Mouse (Mus musculus) heart, embryonic 13.5 days (tissue): ENCODE measurements around the gene Resp18. TPM values are rescaled to one million over a fixed set of nuclear protein-coding genes. Genes with fewer than 3 reads are reported as not detected.

Experiments used
- ATAC-seq: fragments of 200-750 bp; cut with Nextera tagmentation; 2 replicates; pipeline ENCODE4 v1.8.0; 2017; ENCODE audit warnings: moderate TSS enrichment; ENCODE audit not compliant: insufficient number of reproducible peaks, low FRiP score, low TSS enrichment; ENCODE audit errors: extremely low read depth
- H3K27ac ChIP-seq: fragments of 300-500 bp; sonication (generic); replicated peaks from 2 replicates; pipeline ENCODE4 v1.5.1; 2015; ENCODE audit warnings: moderate library complexity, mild to moderate bottlenecking, inconsistent platforms
- H3K27me3 ChIP-seq: fragments of 300-500 bp; sonication (generic); replicated peaks from 2 replicates; pipeline ENCODE4 v1.6.1; 2015; ENCODE audit warnings: mild to moderate bottlenecking, inconsistent platforms
- H3K36me3 ChIP-seq: fragments of 300-500 bp; sonication (generic); 2 replicates; pipeline ENCODE4 v1.6.1; 2015; ENCODE audit warnings: mild to moderate bottlenecking, inconsistent platforms
- H3K4me1 ChIP-seq: fragments of 300-500 bp; sonication (generic); 2 replicates; pipeline ENCODE4 v1.6.1; 2015; ENCODE audit warnings: inconsistent platforms
- H3K4me2 ChIP-seq: fragments of 300-500 bp; sonication (generic); 2 replicates; pipeline ENCODE4 v1.6.1; 2015; ENCODE audit warnings: inconsistent platforms, mild to moderate bottlenecking, moderate library complexity
- H3K4me3 ChIP-seq: fragments of 300-500 bp; sonication (generic); 2 replicates; pipeline ENCODE4 v1.5.1; 2015; ENCODE audit warnings: moderate library complexity, mild to moderate bottlenecking, inconsistent platforms
- H3K9ac ChIP-seq: fragments of 300-500 bp; sonication (generic); 2 replicates; pipeline ENCODE4 v1.6.1; 2015; ENCODE audit warnings: inconsistent platforms, mild to moderate bottlenecking, moderate library complexity
- H3K9me3 ChIP-seq: fragments of 300-500 bp; sonication (generic); 2 replicates; pipeline ENCODE4 v1.6.1; 2016; ENCODE audit warnings: inconsistent platforms
- WGBS: fragments of 180-500 bp; shearing (Covaris S2); methylation state at CpG from one replicate; pipeline ENCODE4 v1.1.7; 2015; ENCODE audit warnings: mixed read lengths; 5-methylcytosine and 5-hydroxymethylcytosine counted together
- polyA plus RNA-seq: library from polyadenylated mRNA; unstranded; fragments of >200 nt; fragmentation: Nextera tagmentation; extraction: Ambion mirVana; gene quantifications from 2 replicates; pipeline ENCODE4 v1.2.1, GENCODE M21; 2015

Gene Resp18
- 0.75 TPM in 1 of 2 replicates, not detected in the other for polyA plus RNA-seq

DNA sequence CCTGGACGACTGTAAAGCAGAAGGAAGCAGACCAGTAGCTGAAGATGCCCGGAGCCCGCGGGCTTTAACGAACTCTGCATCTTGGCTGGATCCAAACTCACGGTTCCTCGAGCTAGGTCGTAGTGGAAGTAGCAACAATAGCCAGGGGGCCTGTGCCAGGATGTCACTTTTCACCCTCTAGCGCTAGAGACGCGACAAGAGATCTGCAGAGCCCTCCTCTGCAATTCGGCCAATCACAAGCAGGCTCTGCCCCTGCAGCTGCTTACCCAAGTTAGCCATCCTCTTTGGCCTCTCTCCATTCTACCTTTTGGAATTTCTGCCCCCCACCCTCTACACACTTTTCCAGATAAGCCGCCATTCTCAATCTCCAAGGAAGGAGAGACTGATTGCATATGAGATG is at the start of gene Resp18:
Resp18 (minus strand) TSS at position 188 of the 400 bp plus-strand sequence.
- H3K9ac ChIP-seq: no peak within 1 kb of the TSS
- WGBS: 10% methylated on average over 13 of the region's 13 CpGs
- H3K4me3 ChIP-seq: no peak within 1 kb of the TSS
- H3K4me1 ChIP-seq: no peaks in the 10 kb centered on the region
- H3K4me2 ChIP-seq: no peak within 1 kb of the TSS
- no peaks in the 10 kb centered on the region for H3K36me3 ChIP-seq
- no peak for ATAC-seq
- peaks cover 65% of the 10 kb centered on the region for H3K27me3 ChIP-seq
- no peaks in the 10 kb centered on the region for H3K9me3 ChIP-seq
- no peak within 1 kb of the TSS for H3K27ac ChIP-seq

DNA sequence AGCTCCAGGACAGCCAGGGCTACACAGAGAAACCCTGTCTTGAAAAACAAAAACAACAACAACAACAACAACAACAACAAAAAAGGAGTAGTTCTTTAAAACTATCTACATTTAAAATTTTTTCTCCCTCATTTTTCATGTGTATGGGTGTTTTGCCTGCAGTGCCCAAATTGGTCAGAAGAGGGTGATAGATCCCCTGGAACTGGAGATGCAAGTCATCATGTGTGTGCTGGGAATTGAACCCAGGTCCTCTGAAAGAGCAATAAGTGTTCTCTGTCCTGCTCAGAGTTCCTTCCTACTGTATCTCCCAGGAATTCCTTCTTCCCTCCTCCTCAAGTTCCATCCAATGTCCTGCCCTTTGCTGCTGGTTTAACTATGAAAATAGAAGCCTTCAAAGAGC is 49.2 kb upstream of the Resp18 start:
- H3K36me3 ChIP-seq: no peaks in the 10 kb centered on the region
- H3K4me3 ChIP-seq: no peak overlapping the region
- H3K4me1 ChIP-seq: peaks cover 5% of the 10 kb centered on the region; the same call in 1 of the 2 replicates
- no peaks in the 10 kb centered on the region for H3K9me3 ChIP-seq
- H3K9ac ChIP-seq: no peak overlapping the region
- no peak for ATAC-seq
- H3K27me3 ChIP-seq: no peaks in the 10 kb centered on the region
- no peak overlapping the region for H3K4me2 ChIP-seq
- H3K27ac ChIP-seq: no peak overlapping the region

DNA sequence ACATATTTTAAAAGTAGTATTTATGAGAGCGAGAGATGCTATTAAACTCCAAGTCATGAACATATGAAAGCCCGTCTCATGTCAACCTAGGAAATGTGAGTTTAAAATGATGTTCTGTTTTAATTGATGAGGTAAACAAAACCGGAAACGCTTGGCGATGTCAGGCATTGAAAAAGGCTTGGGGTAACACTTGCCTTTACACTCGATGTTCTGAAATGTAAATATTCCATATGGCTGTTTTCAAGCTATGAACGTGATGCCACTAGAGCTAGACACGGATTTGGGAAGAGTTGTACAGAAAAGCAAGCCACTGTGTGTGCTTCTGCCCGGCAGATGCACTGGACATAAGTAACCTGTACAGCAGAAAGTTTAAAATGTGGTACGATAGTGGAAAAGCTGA is 41.0 kb upstream of the Resp18 start:
- Histone ChIP-seq H3K36me3 (peaks cover 16% of the 10 kb centered on the region), H3K27ac (no peak overlapping the region), H3K9ac (peak overlapping the region; percentile 14; the same call in 1 of the 2 replicates), H3K27me3 (no peaks in the 10 kb centered on the region), H3K4me2 (no peak overlapping the region), H3K4me1 (peaks cover 15% of the 10 kb centered on the region), H3K9me3 (no peaks in the 10 kb centered on the region), H3K4me3 (no peak overlapping the region)
- WGBS: 81% methylated on average over 10 of the region's 10 CpGs
- no peak for ATAC-seq

DNA sequence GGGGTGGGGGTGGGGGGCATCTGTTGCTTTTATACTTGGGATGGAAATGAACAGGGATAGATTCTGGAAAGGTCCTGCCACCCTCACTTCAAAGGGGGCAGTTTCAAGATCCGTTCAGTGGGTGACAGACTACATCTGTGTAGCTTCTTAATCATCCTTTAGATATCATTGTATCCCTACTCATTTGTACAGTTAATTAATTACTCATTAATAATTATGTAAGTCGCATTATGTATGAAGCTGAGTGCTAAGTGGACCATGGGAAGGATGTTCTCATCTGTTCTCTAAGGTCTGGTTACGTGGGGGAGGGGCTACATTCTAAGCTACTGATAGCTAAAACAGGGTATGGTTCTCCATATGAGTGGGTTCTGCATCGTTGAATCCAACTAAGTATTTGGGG is 40.5 kb upstream of the Resp18 start:
- Histone ChIP-seq H3K9ac (no peak overlapping the region), H3K27ac (no peak overlapping the region), H3K27me3 (no peaks in the 10 kb centered on the region), H3K4me3 (no peak overlapping the region), H3K9me3 (no peaks in the 10 kb centered on the region), H3K36me3 (peaks cover 20% of the 10 kb centered on the region), H3K4me2 (no peak overlapping the region), H3K4me1 (peaks cover 15% of the 10 kb centered on the region)
- WGBS: 85% methylated on average over 4 of the region's 4 CpGs
- ATAC-seq: no peak

DNA sequence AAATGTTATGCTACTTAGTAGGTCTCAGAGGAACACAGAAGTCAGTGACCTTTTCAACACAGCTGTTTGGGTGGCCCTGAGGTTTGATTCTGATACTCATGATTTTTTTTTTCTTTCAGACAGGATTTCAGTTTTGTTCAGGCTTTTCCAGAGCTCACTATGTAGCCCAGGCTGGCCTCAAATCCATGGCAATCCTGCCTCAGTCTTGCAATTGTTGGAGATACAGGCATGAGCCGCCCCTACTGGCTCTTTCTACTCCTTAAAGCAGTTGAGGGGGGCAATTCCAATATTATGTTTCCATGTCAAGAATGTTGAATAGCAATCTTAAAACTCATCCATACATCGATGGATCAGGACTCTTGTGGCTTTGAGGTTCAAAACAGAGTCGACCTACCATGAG is 40.1 kb upstream of the Resp18 start:
- peaks cover 15% of the 10 kb centered on the region for H3K4me1 ChIP-seq
- peak overlapping the region; percentile 36 for H3K4me3 ChIP-seq
- H3K27me3 ChIP-seq: no peaks in the 10 kb centered on the region
- no peak for ATAC-seq
- H3K36me3 ChIP-seq: peaks cover 25% of the 10 kb centered on the region
- no peaks in the 10 kb centered on the region for H3K9me3 ChIP-seq
- WGBS: 55% methylated on average over 3 of the region's 3 CpGs
- H3K27ac ChIP-seq: peak overlapping the region; percentile 62
- peak overlapping the region; percentile 62 for H3K4me2 ChIP-seq
- peak overlapping the region; percentile 71 for H3K9ac ChIP-seq

DNA sequence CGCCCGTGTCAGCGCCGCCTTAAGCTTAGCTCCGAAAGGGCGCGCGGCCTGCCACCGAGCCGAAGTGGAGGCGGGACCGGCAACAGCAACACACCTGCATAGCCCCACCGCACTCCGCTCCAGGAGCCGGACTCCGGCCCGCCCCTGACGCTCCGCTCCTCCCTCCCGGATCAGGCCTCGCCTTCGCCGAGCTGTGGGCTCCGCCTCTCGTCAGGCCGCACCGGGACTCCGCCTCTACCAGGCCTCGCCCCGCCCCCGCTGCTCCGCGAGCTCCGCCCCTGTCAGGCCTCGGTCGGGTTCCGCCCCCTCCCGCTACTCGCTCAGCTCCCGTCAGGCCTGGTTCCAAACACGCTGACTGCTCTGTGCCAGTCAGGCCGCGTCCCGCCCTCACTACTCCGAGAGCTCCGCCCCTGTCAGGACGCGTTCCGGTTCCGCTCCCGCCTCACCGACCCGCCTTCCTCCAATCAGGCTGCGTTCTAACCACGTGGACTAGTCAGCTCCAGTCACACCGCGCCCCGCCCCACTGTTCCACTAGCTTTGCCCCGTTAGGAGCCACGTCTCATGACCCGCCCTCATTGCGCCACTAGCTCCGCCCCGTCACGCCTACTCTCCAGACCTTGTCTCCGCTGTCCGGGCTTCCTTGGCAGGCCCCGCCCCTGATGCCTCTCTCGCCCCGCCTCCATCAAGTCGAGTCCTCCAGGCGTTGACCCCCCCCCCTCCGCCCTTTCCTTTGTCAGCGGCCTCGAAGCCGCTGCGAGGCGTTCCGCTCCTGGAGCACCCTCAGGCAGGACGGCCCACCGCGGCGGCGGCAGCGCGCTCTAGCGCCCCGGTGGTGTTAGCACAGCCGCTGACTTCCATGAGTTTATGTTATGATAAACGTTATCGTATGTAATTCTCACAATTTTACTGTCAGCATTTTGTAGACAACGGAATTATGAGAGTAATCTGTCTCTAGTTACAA is 39.3 kb upstream of the Resp18 start, which contains the start of gene Dnpep:
Dnpep (minus strand) TSS at position 750 of the 961 bp plus-strand sequence.
- Histone ChIP-seq H3K27ac (peak within 1 kb of the TSS; percentile 95), H3K4me1 (peaks cover 15% of the 10 kb centered on the region), H3K4me2 (peak within 1 kb of the TSS; percentile 89), H3K36me3 (peaks cover 33% of the 10 kb centered on the region), H3K27me3 (no peaks in the 10 kb centered on the region), H3K4me3 (peak within 1 kb of the TSS; percentile 80), H3K9me3 (no peaks in the 10 kb centered on the region), H3K9ac (peak within 1 kb of the TSS; percentile 87)
- ATAC-seq: peak; percentile 96
- under 1% methylated on average over 89 of the region's 92 CpGs for WGBS

DNA sequence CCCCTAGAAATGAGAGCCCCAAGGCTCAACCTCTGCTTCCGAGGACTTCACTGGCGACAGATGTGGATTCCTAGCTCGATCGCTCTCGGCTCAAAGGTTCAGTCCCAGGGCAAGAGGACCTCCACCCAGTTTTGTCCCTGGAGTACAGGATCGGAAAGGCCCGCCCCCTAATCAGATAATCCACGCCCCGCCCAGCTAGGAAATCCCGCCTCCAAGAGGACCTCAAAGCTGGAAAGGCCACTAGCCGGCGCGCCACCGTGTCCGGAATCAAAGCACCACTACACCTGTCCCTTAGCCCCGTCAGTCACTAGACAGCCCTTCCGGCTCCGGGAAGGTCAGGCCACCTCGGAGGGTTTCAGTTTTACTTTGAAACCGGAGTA is 38.6 kb upstream of the Resp18 start:
- peak; percentile 6; the same call in 1 of the 2 replicates for ATAC-seq
- peaks cover 15% of the 10 kb centered on the region for H3K4me1 ChIP-seq
- peak overlapping the region; percentile 80 for H3K4me3 ChIP-seq
- no peaks in the 10 kb centered on the region for H3K9me3 ChIP-seq
- H3K27me3 ChIP-seq: no peaks in the 10 kb centered on the region
- H3K4me2 ChIP-seq: peak overlapping the region; percentile 89
- WGBS: under 1% methylated on average over 20 of the region's 20 CpGs
- peak overlapping the region; percentile 87 for H3K9ac ChIP-seq
- H3K36me3 ChIP-seq: peaks cover 39% of the 10 kb centered on the region
- peak overlapping the region; percentile 95 for H3K27ac ChIP-seq

DNA sequence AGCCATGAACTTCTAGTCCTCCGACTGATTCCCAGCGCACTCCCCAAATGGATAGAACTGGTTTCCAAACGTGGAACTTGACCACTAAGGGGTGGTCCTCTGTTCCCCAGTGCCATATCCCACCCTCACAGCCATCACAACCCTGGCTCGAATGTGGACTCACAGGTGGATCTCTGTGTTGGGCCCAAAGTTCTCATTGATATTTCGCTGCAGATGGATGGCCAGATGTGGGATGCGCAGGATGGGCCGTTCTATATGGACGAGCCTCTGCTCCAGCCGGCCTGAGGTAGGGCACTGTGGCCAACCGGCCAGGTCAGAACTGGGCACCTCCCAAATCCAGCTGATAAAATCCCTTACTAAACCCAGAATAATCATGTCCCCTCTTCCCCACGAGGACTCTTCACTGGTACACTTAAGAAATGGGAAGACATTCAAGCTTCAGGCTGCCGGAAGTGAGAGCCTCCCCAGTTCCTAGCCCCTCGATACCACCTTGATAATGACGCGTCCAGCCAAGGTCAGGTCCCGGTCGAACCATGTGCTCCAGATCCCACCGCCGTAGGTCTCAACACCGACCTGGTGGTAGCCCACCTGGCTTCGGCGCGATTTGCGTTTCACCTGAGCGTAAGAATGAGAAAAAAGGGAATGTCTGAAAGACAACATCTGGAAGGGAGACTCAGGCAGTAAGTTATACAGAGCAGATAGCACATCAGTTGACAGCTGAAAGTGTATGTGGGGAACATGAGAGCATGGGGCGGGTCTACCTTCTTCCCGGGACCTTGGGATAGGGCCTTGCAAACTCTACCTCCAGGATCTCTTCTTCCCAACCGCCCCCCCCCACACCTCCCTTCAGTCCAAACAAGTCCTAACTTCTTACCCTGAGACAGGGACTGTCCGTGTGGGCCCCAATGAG is 37.5 kb upstream of the Resp18 start:
- H3K9me3 ChIP-seq: no peaks in the 10 kb centered on the region
- WGBS: 82% methylated on average over 29 of the region's 29 CpGs
- peak overlapping the region; percentile 95; the same call in 1 of the 2 replicates for H3K27ac ChIP-seq
- peaks cover 15% of the 10 kb centered on the region for H3K4me1 ChIP-seq
- ATAC-seq: no peak
- H3K4me2 ChIP-seq: peak overlapping the region; percentile 89
- H3K36me3 ChIP-seq: peaks cover 51% of the 10 kb centered on the region
- peak overlapping the region; percentile 80 for H3K4me3 ChIP-seq
- peak overlapping the region; percentile 87 for H3K9ac ChIP-seq
- no peaks in the 10 kb centered on the region for H3K27me3 ChIP-seq

DNA sequence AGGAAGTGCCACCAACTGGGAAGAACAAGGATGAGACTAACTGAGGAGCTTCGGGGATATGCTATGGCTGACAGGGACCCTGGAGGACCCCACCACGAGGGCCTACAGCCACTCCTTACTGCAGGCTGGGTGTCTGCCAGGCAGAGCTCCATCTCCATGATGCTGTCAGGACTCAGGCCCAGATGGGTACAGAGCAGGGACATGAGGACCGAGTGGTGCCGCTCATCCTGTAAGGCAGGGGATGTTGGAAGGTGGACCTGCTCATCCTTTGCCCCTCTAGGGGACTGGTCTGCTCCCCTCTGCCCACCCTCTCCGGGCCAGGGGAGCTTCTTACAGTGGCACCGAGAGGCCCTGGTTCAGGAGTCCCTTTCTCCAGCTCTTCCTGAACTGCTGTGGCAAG is 36.8 kb upstream of the Resp18 start:
- Histone ChIP-seq H3K36me3 (peaks cover 58% of the 10 kb centered on the region), H3K4me3 (no peak overlapping the region), H3K27me3 (no peaks in the 10 kb centered on the region), H3K9me3 (no peaks in the 10 kb centered on the region), H3K9ac (no peak overlapping the region), H3K4me1 (peaks cover 15% of the 10 kb centered on the region), H3K27ac (no peak overlapping the region), H3K4me2 (no peak overlapping the region)
- no peak for ATAC-seq
- WGBS: 83% methylated on average over 6 of the region's 6 CpGs

DNA sequence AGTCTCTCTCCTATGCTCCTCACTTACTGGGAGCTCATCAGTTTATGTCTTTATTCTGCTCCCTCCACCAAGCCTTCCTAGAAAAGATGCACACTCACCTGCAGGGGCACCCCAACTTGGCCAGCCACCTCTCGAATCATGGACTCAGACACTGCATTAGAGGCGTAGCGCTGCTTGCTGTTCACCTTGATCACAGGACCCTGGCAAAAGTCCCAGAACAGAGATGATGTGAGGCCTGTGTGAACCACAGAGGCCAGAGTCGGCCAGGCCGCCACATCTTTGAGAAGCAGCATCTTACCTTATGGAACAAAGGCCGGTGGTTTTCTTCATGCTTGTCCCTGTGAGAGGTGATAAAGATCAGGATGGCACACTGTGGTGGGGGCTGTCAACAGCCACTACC is 33.5 kb upstream of the Resp18 start:
- no peak for ATAC-seq
- Histone ChIP-seq H3K36me3 (peaks cover 90% of the 10 kb centered on the region), H3K27ac (no peak overlapping the region), H3K9me3 (no peaks in the 10 kb centered on the region), H3K9ac (no peak overlapping the region), H3K4me1 (peaks cover 11% of the 10 kb centered on the region), H3K4me3 (no peak overlapping the region), H3K4me2 (no peak overlapping the region), H3K27me3 (no peaks in the 10 kb centered on the region)
- WGBS: 93% methylated on average over 6 of the region's 6 CpGs

DNA sequence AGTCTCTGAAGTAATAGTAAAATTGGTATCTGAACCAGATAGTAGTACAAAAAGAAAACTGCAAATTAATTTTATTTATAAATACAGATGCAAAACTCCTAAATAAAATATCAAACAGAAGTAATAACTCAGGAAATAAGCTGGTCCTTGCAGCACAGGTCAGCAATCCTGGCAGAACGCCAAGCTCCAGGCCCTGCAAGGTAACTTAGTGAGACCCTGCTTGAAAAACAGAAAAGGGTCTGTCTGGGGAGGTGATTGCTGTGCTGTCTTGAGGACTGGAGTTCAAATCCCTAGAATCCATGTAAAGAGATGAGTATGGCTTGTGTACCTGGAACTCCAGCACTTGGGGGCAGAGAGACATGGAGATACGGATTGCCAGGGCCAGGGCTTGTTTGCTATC is 26.4 kb upstream of the Resp18 start:
- Histone ChIP-seq H3K27ac (no peak overlapping the region), H3K27me3 (no peaks in the 10 kb centered on the region), H3K4me1 (no peaks in the 10 kb centered on the region), H3K9me3 (no peaks in the 10 kb centered on the region), H3K36me3 (peaks cover 33% of the 10 kb centered on the region), H3K9ac (no peak overlapping the region), H3K4me2 (no peak overlapping the region), H3K4me3 (no peak overlapping the region)
- WGBS: 61% methylated on average over 2 of the region's 2 CpGs
- no peak for ATAC-seq
